Mouse (Mus musculus): ENCODE results near the gene B430218F22Rik. TPM values are rescaled to one million over a fixed set of nuclear protein-coding genes. Genes with fewer than 3 reads are reported as not detected.
"Not testable (repeated sequence)": the region's sequence is repeated elsewhere in the genome, so short reads cannot be mapped to it uniquely, and the experiment has no call there.

Gene B430218F22Rik
- 0.45 and 0.60 TPM in 2 replicates for polyA plus RNA-seq (2014; fragmentation: Nextera tagmentation; extraction: Ambion mirVana)

- H3K4me1 ChIP-seq (ENCODE audit: control insufficient read depth, insufficient read depth, low read length), result peaks cover 8% of the 10 kb centered on the region; the same call in 1 of the 2 replicates
- H3K36me3 ChIP-seq (ENCODE audit: control insufficient read depth, insufficient read depth, low read length), result peaks cover 34% of the 10 kb centered on the region
- DNase-seq (ENCODE audit: low spot score), result peak; percentile 98
- peak; percentile 98 for ATAC-seq
- no peaks in the 10 kb centered on the region for H3K27me3 ChIP-seq (replicated peaks; ENCODE audit: control insufficient read depth, insufficient read depth, low read length)
- H3K9me3 ChIP-seq (replicated peaks; ENCODE audit: control insufficient read depth, low read length), result no peaks in the 10 kb centered on the region
- H3K4me2 ChIP-seq (ENCODE audit: low read length), result peak within 1 kb of the TSS; percentile 83
- under 1% methylated on average over 88 of the region's 93 CpGs for WGBS
- peak within 1 kb of the TSS; percentile 89 for H3K9ac ChIP-seq (ENCODE audit: low read length)
- peak within 1 kb of the TSS; percentile 86 for H3K4me3 ChIP-seq (ENCODE audit: low read depth, low read length)
- peak within 1 kb of the TSS; percentile 74 for H3K27ac ChIP-seq (ENCODE audit: low read depth, low read length)
These were observed at the start of gene B430218F22Rik, which contains the start of gene Mrps30 for GRCm38 (mm10) chr13:118386511-118387447. TSS of gene B430218F22Rik (plus strand) at chr13:118386630. TSS of gene Mrps30 (minus strand) at chr13:118387252.

DNA sequence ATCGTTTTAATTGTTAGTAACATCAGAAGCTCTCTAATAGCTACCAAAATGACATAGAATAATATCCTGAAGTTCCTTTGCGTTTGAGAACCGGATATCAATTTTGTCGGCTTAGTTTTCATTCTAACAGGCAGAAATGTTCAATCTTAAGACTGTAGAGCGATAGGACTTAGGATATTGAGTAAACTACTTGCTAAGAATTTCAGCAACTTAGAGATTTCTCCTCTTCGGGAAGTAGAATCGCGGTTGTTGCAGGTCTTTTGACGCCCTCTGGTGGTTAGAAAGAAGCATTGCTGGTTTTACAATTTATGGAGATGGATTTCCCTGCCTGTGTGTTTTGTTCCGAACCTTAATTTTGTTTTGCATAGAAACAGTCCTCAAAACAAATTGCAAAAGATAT, 36.2 kb upstream of the B430218F22Rik start:
- Histone ChIP-seq H3K27me3 (replicated peaks; ENCODE audit: control insufficient read depth, insufficient read depth, low read length) (no peaks in the 10 kb centered on the region), H3K36me3 (ENCODE audit: control insufficient read depth, insufficient read depth, low read length) (no peaks in the 10 kb centered on the region), H3K9me3 (replicated peaks; ENCODE audit: control insufficient read depth, low read length) (no peaks in the 10 kb centered on the region), H3K4me3 (ENCODE audit: low read depth, low read length) (no peak overlapping the region), H3K4me1 (ENCODE audit: control insufficient read depth, insufficient read depth, low read length) (no peaks in the 10 kb centered on the region), H3K27ac (ENCODE audit: low read depth, low read length) (no peak overlapping the region), H3K9ac (ENCODE audit: low read length) (no peak overlapping the region), H3K4me2 (ENCODE audit: low read length) (no peak overlapping the region)
- ATAC-seq, result peak; percentile 50; the same call in 1 of the 2 replicates
- WGBS, result 24% methylated on average over 10 of the region's 10 CpGs
- DNase-seq (ENCODE audit: low spot score), result peak; percentile 82

- Histone ChIP-seq H3K27ac (ENCODE audit: low read depth, low read length) (no peak overlapping the region), H3K36me3 (ENCODE audit: control insufficient read depth, insufficient read depth, low read length) (no peaks in the 10 kb centered on the region), H3K4me1 (ENCODE audit: control insufficient read depth, insufficient read depth, low read length) (no peaks in the 10 kb centered on the region), H3K4me2 (ENCODE audit: low read length) (no peak overlapping the region), H3K27me3 (replicated peaks; ENCODE audit: control insufficient read depth, insufficient read depth, low read length) (no peaks in the 10 kb centered on the region), H3K9ac (ENCODE audit: low read length) (no peak overlapping the region), H3K9me3 (replicated peaks; ENCODE audit: control insufficient read depth, low read length) (no peaks in the 10 kb centered on the region), H3K4me3 (ENCODE audit: low read depth, low read length) (no peak overlapping the region)
- DNase-seq (ENCODE audit: low spot score) (no peak), ATAC-seq (no peak)
- 93% methylated on average over 10 of the region's 10 CpGs for WGBS
These were observed 35.6 kb upstream of the B430218F22Rik start for GRCm38 (mm10) chr13:118350870-118351269.

- no peak for ATAC-seq
These were observed 23.1 kb upstream of the B430218F22Rik start for GRCm38 (mm10) chr13:118363342-118363741.

DNA sequence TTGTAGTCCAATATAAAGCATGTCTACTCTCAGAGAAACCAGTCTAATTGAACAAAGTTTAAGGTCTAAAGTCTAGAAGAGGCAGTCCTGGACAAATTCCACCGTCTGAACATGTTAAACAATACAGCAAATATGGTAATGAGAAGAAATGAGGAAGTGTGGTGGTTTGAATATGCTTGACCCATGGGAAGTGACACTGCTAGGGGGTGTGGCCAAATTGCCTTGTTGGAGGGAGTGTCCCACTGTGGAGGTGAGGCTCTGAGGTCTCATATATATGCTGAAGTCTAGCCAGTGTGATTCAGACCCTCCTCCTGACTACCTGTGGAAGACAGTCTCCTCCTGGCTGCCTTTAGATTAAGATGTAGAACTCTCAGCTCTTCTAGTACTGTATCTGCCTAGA, 20.7 kb upstream of the B430218F22Rik start:
- Histone ChIP-seq H3K9ac (ENCODE audit: low read length) (no peak overlapping the region), H3K36me3 (ENCODE audit: control insufficient read depth, insufficient read depth, low read length) (no peaks in the 10 kb centered on the region), H3K27me3 (replicated peaks; ENCODE audit: control insufficient read depth, insufficient read depth, low read length) (no peaks in the 10 kb centered on the region), H3K9me3 (replicated peaks; ENCODE audit: control insufficient read depth, low read length) (no peaks in the 10 kb centered on the region), H3K27ac (ENCODE audit: low read depth, low read length) (no peak overlapping the region), H3K4me1 (ENCODE audit: control insufficient read depth, insufficient read depth, low read length) (no peaks in the 10 kb centered on the region), H3K4me2 (ENCODE audit: low read length) (no peak overlapping the region), H3K4me3 (ENCODE audit: low read depth, low read length) (no peak overlapping the region)
- DNase-seq (ENCODE audit: low spot score), result no peak
- no peak for ATAC-seq
- 72% methylated on average over 1 of the region's 1 CpGs for WGBS

More at GRCm38 (mm10) chr13:118363342-118363741, 23.1 kb upstream of the B430218F22Rik start:
- Histone ChIP-seq H3K4me3 (ENCODE audit: low read depth, low read length) (no peak overlapping the region), H3K4me2 (ENCODE audit: low read length) (no peak overlapping the region), H3K27me3 (replicated peaks; ENCODE audit: control insufficient read depth, insufficient read depth, low read length) (no peaks in the 10 kb centered on the region), H3K36me3 (ENCODE audit: control insufficient read depth, insufficient read depth, low read length) (no peaks in the 10 kb centered on the region), H3K9ac (ENCODE audit: low read length) (no peak overlapping the region), H3K9me3 (replicated peaks; ENCODE audit: control insufficient read depth, low read length) (no peaks in the 10 kb centered on the region), H3K4me1 (ENCODE audit: control insufficient read depth, insufficient read depth, low read length) (no peaks in the 10 kb centered on the region), H3K27ac (ENCODE audit: low read depth, low read length) (no peak overlapping the region)
- no peak for DNase-seq (ENCODE audit: low spot score)
- 87% methylated on average over 6 of the region's 6 CpGs for WGBS

GRCm38 (mm10) chr13:118372871-118373270, 13.6 kb upstream of the B430218F22Rik start:
- Histone ChIP-seq H3K27ac (ENCODE audit: low read depth, low read length) (no peak overlapping the region), H3K9ac (ENCODE audit: low read length) (no peak overlapping the region), H3K9me3 (replicated peaks; ENCODE audit: control insufficient read depth, low read length) (no peaks in the 10 kb centered on the region), H3K4me2 (ENCODE audit: low read length) (no peak overlapping the region), H3K36me3 (ENCODE audit: control insufficient read depth, insufficient read depth, low read length) (peaks cover 7% of the 10 kb centered on the region), H3K4me1 (ENCODE audit: control insufficient read depth, insufficient read depth, low read length) (no peaks in the 10 kb centered on the region), H3K27me3 (replicated peaks; ENCODE audit: control insufficient read depth, insufficient read depth, low read length) (no peaks in the 10 kb centered on the region), H3K4me3 (ENCODE audit: low read depth, low read length) (no peak overlapping the region)
- ATAC-seq (no peak), DNase-seq (ENCODE audit: low spot score) (no peak)
- 93% methylated on average over 4 of the region's 4 CpGs for WGBS

DNA sequence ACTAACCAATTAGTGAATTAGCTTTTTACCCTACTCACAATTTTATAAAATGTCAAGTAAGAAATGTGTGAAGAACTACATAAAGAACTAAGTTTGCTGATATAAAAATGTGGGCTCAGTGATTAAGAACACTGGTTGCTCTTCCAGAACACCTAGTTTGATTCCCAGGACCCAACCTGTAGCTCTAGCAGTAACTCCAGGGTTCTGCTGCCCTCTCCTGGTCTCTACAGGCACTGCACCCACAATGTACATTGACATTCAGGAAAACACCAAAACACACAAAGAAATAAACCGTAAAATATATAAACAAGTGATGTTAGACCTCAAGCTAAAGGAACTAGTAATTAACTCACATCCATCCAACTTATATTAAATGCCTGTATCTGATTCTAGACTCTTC, 7.3 kb upstream of the B430218F22Rik start:
- DNase-seq (ENCODE audit: low spot score), result peak; percentile 64
- no peaks in the 10 kb centered on the region for H3K4me1 ChIP-seq (ENCODE audit: control insufficient read depth, insufficient read depth, low read length)
- no peaks in the 10 kb centered on the region for H3K27me3 ChIP-seq (replicated peaks; ENCODE audit: control insufficient read depth, insufficient read depth, low read length)
- H3K4me2 ChIP-seq (ENCODE audit: low read length), result no peak overlapping the region
- H3K9me3 ChIP-seq (replicated peaks; ENCODE audit: control insufficient read depth, low read length), result no peaks in the 10 kb centered on the region
- no peak for ATAC-seq
- no peak overlapping the region for H3K9ac ChIP-seq (ENCODE audit: low read length)
- H3K27ac ChIP-seq (ENCODE audit: low read depth, low read length), result no peak overlapping the region
- H3K4me3 ChIP-seq (ENCODE audit: low read depth, low read length), result no peak overlapping the region
- H3K36me3 ChIP-seq (ENCODE audit: control insufficient read depth, insufficient read depth, low read length), result peaks cover 55% of the 10 kb centered on the region
- 67% methylated on average over 1 of the region's 1 CpGs for WGBS

GRCm38 (mm10) chr13:118380381-118380780, 6.0 kb upstream of the B430218F22Rik start:
- no peak for ATAC-seq
- H3K9ac ChIP-seq (ENCODE audit: low read length), result no peak overlapping the region

DNA sequence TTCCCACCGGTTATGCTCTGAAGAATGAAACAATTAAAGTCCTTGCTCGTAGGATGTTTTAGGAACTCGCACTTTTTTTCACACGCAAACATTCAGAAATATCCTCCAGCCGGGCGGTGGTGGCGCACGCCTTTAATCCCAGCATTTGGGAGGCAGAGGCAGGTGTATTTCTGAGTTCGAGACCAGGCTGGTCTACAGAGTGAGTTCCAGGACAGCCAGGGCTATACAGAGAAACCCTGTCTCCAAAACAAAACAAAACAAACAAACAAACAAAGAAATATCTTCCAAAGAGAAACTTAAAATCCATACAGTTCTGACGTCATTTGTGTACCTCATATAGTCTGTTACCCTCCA, 995 bp downstream of the B430218F22Rik start:
- not testable (repeated sequence) for H3K4me1 ChIP-seq (ENCODE audit: control insufficient read depth, insufficient read depth, low read length); H3K9me3 ChIP-seq (replicated peaks; ENCODE audit: control insufficient read depth, low read length); H3K27me3 ChIP-seq (replicated peaks; ENCODE audit: control insufficient read depth, insufficient read depth, low read length); DNase-seq (ENCODE audit: low spot score); H3K27ac ChIP-seq (ENCODE audit: low read depth, low read length); H3K9ac ChIP-seq (ENCODE audit: low read length)
- ATAC-seq, result peak; percentile 57
- 7% methylated on average over 10 of the region's 10 CpGs for WGBS
- H3K4me2 ChIP-seq (ENCODE audit: low read length), result peak overlapping the region; percentile 42
- peaks cover 27% of the 10 kb centered on the region for H3K36me3 ChIP-seq (ENCODE audit: control insufficient read depth, insufficient read depth, low read length)
- H3K4me3 ChIP-seq (ENCODE audit: low read depth, low read length), result peak overlapping the region; percentile 86

More at GRCm38 (mm10) chr13:118380381-118380780, 6.0 kb upstream of the B430218F22Rik start:
- Histone ChIP-seq H3K27ac (ENCODE audit: low read depth, low read length) (no peak overlapping the region), H3K36me3 (ENCODE audit: control insufficient read depth, insufficient read depth, low read length) (peaks cover 65% of the 10 kb centered on the region), H3K4me2 (ENCODE audit: low read length) (no peak overlapping the region), H3K4me3 (ENCODE audit: low read depth, low read length) (no peak overlapping the region), H3K27me3 (replicated peaks; ENCODE audit: control insufficient read depth, insufficient read depth, low read length) (no peaks in the 10 kb centered on the region), H3K4me1 (ENCODE audit: control insufficient read depth, insufficient read depth, low read length) (no peaks in the 10 kb centered on the region), H3K9me3 (replicated peaks; ENCODE audit: control insufficient read depth, low read length) (no peaks in the 10 kb centered on the region)
- WGBS, result 88% methylated on average over 10 of the region's 10 CpGs
- DNase-seq (ENCODE audit: low spot score), result no peak
